Mouse (Mus musculus) thymus, adult 2 months (tissue): ENCODE data around the gene Gabarapl2.

ENCODE experiments used
- CTCF ChIP-seq: fragments of 200-500 bp; IDR thresholded peaks from 2 replicates; pipeline ENCODE4 v1.5.1; 2012; ENCODE audit warnings: mild to moderate bottlenecking, control low read depth, low read length, moderate library complexity, borderline replicate concordance; ENCODE audit not compliant: control insufficient read depth, poor library complexity, insufficient read depth; ENCODE audit errors: extremely low read depth
- POLR2A ChIP-seq: fragments of 200-500 bp; IDR thresholded peaks from 2 replicates; pipeline ENCODE4 v1.6.1; 2012; ENCODE audit warnings: mild to moderate bottlenecking, low read length, control low read depth, moderate library complexity; ENCODE audit not compliant: control insufficient read depth, poor library complexity, insufficient read depth; ENCODE audit errors: extremely low read depth

DNA sequence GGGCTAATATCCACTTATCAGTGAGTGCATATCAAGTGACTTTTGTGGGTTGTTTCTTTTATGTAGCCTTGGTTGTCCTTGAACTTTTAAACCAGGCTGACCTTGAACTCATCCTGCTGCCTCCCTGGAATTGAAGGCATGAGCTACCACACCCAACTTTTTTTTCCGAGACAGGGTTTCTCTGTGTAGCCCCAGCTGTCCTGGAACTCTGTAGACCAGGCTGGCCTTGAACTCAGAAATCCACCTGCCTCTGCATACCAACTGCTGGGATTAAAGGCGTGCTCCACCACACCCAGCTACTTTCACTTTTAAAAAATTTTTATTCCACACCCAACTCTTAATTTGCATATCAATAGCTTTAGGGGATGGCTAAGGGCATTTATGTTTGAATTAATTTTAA, 3.0 kb downstream of the Gabarapl2 start:
- no peak for TF ChIP-seq CTCF
- no peak for TF ChIP-seq POLR2A
